Mouse (Mus musculus) monocyte, adult 2 months (primary cell): Measurements from ENCODE around the gene Kcnk16.

Experiments used
- DNase-seq, 2 experiments: peaks; one replicate each; pipeline ENCODE4 v3.0.0; 2022; ENCODE audit warnings: low spot score in 2 of 2, low read depth in 1 of 2

Kcnk16 gene

DNA sequence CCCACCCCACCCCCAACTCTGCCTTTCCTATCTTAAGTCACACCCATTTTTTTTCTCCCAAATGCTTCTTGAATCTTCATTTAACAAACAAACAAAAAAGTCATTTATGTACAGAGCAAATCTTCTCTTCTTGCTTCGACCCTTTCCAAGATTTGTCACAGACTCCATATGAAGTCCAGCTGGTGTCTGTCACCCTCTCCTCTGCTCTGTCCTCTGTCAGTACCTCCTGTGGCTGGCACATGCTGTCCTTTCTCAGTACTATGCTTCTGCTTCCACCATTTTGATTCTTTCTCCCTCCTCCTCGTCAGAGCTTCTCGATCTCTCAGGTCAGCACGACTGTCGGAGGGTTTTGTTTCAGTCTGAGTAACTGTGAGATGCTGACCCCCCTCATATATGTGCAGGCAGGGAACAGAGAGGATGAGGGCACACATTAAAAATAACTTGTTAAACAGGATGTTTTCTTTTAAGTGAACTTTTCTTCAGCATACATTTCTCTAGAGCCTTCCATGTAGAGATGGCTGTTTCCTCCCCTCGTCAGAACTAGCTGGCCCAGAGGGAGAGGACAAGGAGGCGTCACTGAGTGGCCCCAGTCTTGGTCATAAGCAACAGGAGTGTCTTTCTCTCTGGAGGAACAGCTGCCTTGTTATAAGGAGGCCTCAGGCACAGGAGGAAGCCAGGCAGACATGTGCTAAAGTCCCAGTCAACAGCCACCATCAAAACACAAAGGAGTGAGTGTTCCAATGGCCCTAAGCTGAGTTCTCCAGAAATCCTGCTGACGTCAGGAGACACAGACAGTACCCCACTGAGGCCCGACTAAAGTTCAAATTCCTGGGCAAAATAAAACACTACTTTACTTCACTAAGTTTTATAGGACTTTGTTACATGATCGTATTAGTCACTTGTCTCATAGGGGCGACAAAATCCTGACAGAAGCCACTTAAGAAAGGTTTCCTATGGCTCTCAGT, 35.7 kb downstream of the Kcnk16 start:
- no peak for DNase-seq

GRCm38 (mm10) chr14:20230063-20230491, 38.9 kb downstream of the Kcnk16 start:
- no peak for DNase-seq

DNA sequence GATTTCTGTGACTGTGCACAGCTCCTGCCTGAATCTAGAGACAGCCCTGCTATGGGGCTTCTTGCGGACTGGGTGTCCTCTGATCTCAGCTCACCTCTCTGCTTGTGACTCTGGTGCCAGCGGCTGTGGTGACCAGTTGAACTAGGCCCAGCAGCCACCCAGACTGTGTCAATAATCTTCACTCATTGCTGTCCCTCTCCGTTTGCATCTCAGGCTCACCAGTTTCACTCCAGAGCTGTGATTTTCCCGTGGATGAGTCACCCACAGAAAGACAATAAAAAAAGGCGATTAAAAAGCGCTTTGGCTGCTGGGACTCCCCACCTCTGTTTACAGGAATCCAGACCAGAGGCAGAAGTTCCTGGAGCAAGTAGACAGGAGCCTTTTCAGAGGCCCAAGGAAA, 39.6 kb downstream of the Kcnk16 start:
- DNase-seq, result no peak

DNA sequence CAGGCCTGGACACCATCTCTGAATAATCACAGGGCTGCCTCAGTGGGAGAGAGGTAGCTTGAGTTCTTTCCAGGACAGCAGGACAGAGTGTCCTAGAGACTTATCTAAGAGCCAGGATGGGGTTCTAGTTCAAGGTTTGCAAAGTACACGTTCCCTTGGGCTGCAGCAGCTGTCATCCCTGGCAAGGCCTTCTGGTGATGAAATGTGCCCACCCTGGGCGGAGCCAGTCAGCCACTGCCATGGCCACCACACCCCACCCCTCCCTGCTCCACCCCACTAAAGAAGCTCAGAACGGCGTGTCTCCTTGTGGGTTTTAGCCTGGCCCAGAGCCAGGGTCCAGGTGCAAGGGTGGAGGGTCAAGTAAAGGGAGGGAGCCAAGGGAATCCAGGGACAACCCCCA, 40.7 kb downstream of the Kcnk16 start:
- no peak for DNase-seq

GRCm38 (mm10) chr14:20226982-20227381, 42.0 kb downstream of the Kcnk16 start:
- DNase-seq, result no peak

DNA sequence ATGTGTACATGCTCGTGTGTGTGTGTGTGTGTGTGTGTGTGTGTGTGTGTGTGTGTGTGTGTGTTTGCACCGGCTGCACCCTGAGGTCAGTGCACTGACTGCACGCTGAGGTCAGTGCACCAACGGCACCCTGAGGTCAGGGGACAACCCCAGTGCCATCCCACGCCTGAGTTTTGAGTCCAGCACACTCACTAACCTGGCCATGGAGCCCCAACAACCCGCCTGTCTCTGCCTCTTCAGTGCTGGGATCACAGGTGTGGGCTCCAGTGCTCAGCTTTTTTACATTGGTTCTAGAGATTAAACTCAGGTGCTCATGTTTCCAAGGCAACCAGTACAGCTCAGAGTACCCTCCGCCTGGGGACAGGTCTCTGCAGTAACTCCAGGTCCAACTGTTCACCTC, 42.5 kb downstream of the Kcnk16 start:
- DNase-seq, result no peak

- DNase-seq, result no peak
Measured at GRCm38 (mm10) chr14:20225525-20225924, 43.5 kb downstream of the Kcnk16 start.

DNA sequence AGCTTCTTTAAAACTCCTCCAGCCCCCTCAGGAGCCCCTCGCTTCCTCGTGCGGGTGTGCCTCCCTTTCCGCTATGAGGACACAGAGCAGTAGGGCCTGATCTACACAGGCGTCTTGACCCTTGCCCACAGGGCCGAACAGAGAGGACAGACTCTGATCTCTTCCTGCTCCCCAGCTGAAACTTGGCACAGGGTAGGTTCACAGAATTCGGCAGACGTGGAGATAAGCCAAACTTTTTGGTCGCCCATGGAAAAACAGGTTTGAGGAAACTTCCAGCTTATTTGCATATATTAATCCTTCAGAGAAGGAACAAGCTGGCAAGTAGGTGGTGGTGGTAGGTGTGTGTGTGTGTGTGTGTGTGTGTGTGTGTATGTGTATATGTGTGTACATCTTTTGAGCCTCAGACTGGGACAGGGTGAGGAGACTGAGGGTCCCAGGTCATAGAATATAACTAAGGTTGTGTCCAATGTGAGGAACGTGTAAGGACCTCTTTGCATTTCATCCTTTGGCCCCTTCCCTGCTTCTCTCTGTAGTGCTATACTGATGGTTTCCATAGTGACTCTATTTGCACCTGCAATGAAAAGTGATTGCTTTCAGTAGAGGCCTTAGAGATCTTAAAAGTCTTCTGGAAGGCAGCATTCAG, 44.3 kb downstream of the Kcnk16 start:
- DNase-seq, result no peak

- DNase-seq, result no peak
Measured at GRCm38 (mm10) chr14:20224163-20224562, 44.8 kb downstream of the Kcnk16 start.

DNA sequence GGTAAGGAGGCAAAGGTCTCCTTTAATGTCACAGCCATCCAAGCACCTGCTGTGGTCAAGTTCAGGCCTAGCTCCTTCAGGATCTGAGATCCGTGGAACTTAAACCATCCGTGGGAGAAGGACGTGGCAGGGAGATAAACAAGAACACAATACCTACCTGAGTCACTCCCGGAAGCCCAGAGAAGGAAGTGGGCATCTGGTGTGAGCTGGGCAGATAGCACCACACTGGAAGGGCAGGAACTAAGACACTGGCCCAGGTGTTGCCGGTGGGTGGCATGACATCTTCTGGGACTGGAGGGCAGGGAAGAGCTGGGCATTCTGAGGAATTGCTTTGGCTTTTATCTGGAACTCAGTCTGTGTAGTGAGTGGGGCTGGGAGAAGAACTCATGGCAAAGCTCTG, 45.7 kb downstream of the Kcnk16 start:
- no peak for DNase-seq

GRCm38 (mm10) chr14:20221083-20221482, 47.9 kb downstream of the Kcnk16 start:
- no peak for DNase-seq

- no peak for DNase-seq
Measured at GRCm38 (mm10) chr14:20219849-20220248, 49.1 kb downstream of the Kcnk16 start.

DNA sequence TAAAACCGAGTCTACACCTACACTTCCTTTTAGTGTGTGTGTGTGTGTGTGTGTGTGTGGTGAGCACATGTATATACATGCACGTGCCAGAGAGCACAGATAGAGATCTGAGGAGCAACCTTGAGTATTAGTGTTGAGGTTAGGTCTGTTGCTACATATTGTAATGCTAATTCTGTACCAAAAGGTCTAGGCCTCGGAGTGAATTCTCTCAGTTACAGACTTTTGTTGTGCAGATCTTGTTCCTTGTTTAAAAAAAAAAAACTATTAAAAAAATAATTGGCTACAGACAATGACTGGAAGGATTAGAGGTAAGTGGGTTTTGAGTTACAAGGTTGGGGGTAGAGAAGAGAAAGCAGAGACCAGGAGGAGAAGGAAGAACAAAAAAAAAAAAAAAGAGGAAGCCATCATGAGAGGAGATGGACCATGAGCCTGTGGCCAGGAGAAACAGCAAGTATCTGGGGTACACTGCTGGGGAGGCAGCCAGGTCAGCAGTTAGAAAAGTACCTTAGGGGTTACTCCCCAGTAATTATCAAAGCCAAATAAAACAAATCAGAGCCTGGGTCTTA, 51.6 kb downstream of the Kcnk16 start:
- no peak for DNase-seq

GRCm38 (mm10) chr14:20216561-20217298, 52.3 kb downstream of the Kcnk16 start:
- no peak for DNase-seq

DNA sequence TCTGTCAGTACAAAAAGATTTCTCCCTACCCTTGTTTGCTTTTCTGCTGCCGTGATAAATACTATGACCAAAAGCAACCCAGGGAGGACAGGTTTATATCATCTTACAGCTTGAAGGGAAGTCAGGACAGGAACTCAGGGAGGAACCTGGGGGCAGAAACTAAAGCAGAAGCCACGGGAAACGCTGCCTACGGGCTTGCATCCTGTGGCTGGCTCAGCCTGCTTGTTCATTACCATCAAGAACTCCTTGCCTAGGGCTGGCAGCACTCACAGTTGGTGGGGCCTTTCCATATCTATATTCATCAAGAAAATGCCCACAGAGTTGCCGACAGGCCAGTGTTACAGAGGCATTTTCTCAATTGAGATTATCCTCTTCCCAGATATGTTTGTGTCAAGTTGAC, 53.2 kb downstream of the Kcnk16 start:
- DNase-seq, result no peak

- no peak for DNase-seq
Measured at GRCm38 (mm10) chr14:20214125-20214524, 54.9 kb downstream of the Kcnk16 start.

DNA sequence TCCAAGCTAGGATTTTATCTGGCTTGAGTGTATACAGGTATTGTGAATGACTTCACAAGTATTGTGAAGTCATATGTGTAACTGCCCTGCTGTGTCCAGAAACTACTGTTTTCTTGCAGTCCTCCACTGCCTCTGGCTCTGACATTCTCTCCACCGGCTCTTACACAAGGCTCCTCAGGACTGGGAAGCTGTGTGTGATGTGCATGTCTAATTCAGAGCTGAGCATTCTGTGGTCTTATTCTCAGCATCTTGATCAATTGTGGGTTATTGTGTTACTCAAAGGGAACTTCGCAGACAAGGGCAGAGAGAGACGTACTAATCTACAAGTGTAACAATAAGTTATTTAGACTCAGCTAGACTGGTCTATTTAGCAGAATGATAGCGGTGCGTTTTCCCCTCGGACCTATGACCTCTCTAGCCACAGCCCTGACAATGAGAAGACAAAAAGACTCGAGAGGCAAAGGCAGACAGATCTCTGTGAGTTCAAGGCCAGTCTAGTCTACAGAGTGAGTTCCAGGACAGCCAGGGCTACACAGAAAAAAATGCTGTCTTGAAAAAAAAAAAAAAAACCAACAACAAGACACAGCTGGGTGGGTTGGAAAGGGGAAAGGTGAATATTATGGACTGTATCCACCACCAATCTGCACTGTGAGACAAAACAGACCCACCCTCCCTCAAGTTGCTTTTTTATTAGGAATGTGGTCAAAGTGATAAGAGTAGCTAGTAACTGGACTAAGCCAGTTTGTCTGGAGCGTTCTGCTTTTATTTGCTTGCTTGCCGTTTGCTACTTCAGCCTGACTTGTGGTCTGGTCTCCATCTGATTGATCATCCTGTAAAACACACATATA, 57.0 kb downstream of the Kcnk16 start:
- no peak for DNase-seq
